Mouse (Mus musculus): Measurements from ENCODE around the gene Guca1a.

DNA sequence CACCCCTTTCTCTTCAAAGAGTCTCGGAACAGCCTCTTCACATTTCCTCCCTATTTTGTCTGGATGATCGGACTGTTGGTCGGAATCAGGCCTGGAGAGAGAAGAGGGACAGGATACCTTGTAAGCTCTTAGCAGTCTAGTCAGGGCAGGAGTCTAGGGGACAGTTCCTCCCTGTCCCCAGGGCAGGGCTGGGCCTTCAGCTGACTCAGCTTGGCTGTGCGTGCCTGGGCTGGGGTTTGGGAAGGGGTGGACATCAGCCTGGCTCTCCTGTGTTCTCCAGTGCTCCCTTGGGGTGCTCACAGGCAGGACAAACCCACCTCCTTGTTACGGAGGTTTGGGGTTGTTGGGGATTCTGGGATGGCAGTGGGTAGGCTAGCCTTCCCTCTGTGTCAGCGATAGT, 38.2 kb upstream of the Guca1a start:
- no peak for TF ChIP-seq CTCF (conservative IDR thresholded peaks at IDR 0.05 in 1 of 2, IDR thresholded peaks at IDR 0.05 in 1 of 2; ENCODE audit: low read depth in 2 of 2, low read length in 2 of 2)
- no peak for TF ChIP-seq ZKSCAN1 (IDR thresholded peaks at IDR 0.05; ENCODE audit: borderline replicate concordance, low read depth, low read length)
- TF ChIP-seq ETS1 (conservative IDR thresholded peaks at IDR 0.05; ENCODE audit: low read depth, low read length) = no peak
- TF ChIP-seq EP300 (IDR thresholded peaks at IDR 0.05; ENCODE audit: low read length) = no peak
- no peak for TF ChIP-seq PAX5 (IDR thresholded peaks at IDR 0.05; ENCODE audit: low read length)
- TF ChIP-seq USF1 (IDR thresholded peaks at IDR 0.05; ENCODE audit: low read depth, low read length) = no peak
- no peak for TF ChIP-seq MYC (IDR thresholded peaks at IDR 0.05; ENCODE audit: low read depth, low read length)
- no peak for TF ChIP-seq RCOR1 (conservative IDR thresholded peaks at IDR 0.05; ENCODE audit: low read depth, low read length)
